Mouse (Mus musculus): ENCODE data around the gene Tshz3. TPM values are rescaled to one million over a fixed set of nuclear protein-coding genes. Genes with fewer than 3 reads are reported as not detected.

Tshz3 gene
- polyA plus RNA-seq, 1 experiment from 2014 or later = 26.2 TPM

GRCm38 (mm10) chr7:36736303-36737050 is 38.6 kb downstream of the Tshz3 start:
- Histone ChIP-seq H3K4me1 (peaks cover 28% of the 10 kb centered on the region), H3K4me2 (replicated peaks) (no peak overlapping the region), H3K9ac (no peak overlapping the region), H3K27ac (no peak overlapping the region), H3K4me3 (no peak overlapping the region), H3K36me3 (no peaks in the 10 kb centered on the region), H3K27me3 (replicated peaks) (no peaks in the 10 kb centered on the region), H3K9me3 (no peaks in the 10 kb centered on the region)
- 75% methylated on average over 14 of the region's 14 CpGs for WGBS
- no peak for ATAC-seq (ENCODE audit: low FRiP score, low read depth)

- H3K9me3 ChIP-seq = no peaks in the 10 kb centered on the region
- no peak overlapping the region for H3K4me2 ChIP-seq (replicated peaks)
- H3K27ac ChIP-seq = no peak overlapping the region
- peaks cover 4% of the 10 kb centered on the region; the same call in 1 of the 2 replicates for H3K4me1 ChIP-seq
- no peak overlapping the region for H3K4me3 ChIP-seq
- no peak overlapping the region for H3K9ac ChIP-seq
- no peaks in the 10 kb centered on the region for H3K27me3 ChIP-seq (replicated peaks)
- WGBS = 89% methylated on average over 2 of the region's 2 CpGs
- no peak for ATAC-seq (ENCODE audit: low FRiP score, low read depth)
- H3K36me3 ChIP-seq = 0 out of 2 replicates have a peak, but pooled peaks cover 6% of the 10 kb centered on the region
Observed at GRCm38 (mm10) chr7:36751480-36751879, 53.6 kb downstream of the Tshz3 start.

- Histone ChIP-seq H3K4me2 (replicated peaks) (no peak overlapping the region), H3K27me3 (replicated peaks) (no peaks in the 10 kb centered on the region), H3K36me3 (peaks cover 35% of the 10 kb centered on the region), H3K9ac (no peak overlapping the region), H3K27ac (no peak overlapping the region), H3K4me1 (no peaks in the 10 kb centered on the region; the same call in 1 of the 2 replicates), H3K4me3 (no peak overlapping the region), H3K9me3 (no peaks in the 10 kb centered on the region)
- WGBS = 86% methylated on average over 8 of the region's 8 CpGs
- no peak for ATAC-seq (ENCODE audit: low FRiP score, low read depth)
Observed at GRCm38 (mm10) chr7:36767501-36768092, 69.7 kb downstream of the Tshz3 start.

GRCm38 (mm10) chr7:36773086-36773485 is 75.2 kb downstream of the Tshz3 start:
- Histone ChIP-seq H3K4me2 (replicated peaks) (no peak overlapping the region), H3K4me1 (peaks cover 12% of the 10 kb centered on the region; the same call in 1 of the 2 replicates), H3K9me3 (no peaks in the 10 kb centered on the region), H3K36me3 (peaks cover 35% of the 10 kb centered on the region), H3K27me3 (replicated peaks) (no peaks in the 10 kb centered on the region), H3K4me3 (no peak overlapping the region), H3K27ac (no peak overlapping the region), H3K9ac (no peak overlapping the region)
- ATAC-seq (ENCODE audit: low FRiP score, low read depth) = no peak
- 78% methylated on average over 7 of the region's 7 CpGs for WGBS

DNA sequence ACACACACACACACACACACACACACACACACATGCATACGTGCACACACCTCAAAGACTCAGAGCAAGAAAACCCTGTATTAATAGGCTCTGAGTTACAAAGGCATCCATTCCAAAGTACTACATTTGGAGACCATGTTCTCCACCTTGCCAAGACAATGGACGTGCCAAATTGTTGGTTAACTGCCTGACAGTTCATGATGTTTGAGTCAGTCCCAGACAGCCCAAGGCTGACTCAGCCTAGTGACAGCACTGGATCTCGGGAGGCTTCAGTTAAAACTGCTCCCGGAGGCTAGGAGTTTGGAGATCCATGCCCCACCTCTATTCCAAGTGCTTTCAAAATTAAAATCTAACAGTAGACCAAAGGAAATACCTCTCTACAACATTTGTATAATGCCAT is 79.0 kb downstream of the Tshz3 start:
- H3K36me3 ChIP-seq = peaks cover under 1% of the 10 kb centered on the region; the same call in 1 of the 2 replicates
- ATAC-seq (ENCODE audit: low FRiP score, low read depth) = no peak
- no peaks in the 10 kb centered on the region for H3K9me3 ChIP-seq
- H3K27me3 ChIP-seq (replicated peaks) = no peaks in the 10 kb centered on the region
- H3K4me3 ChIP-seq = no peak overlapping the region
- no peak overlapping the region for H3K27ac ChIP-seq
- no peak overlapping the region for H3K9ac ChIP-seq
- 81% methylated on average over 4 of the region's 4 CpGs for WGBS
- peaks cover 12% of the 10 kb centered on the region; the same call in 1 of the 2 replicates for H3K4me1 ChIP-seq
- no peak overlapping the region for H3K4me2 ChIP-seq (replicated peaks)

- Histone ChIP-seq H3K36me3 (no peaks in the 10 kb centered on the region), H3K4me1 (peaks cover 8% of the 10 kb centered on the region; the same call in 1 of the 2 replicates), H3K4me2 (replicated peaks) (no peak overlapping the region), H3K9me3 (no peaks in the 10 kb centered on the region), H3K27ac (no peak overlapping the region), H3K9ac (no peak overlapping the region), H3K27me3 (replicated peaks) (no peaks in the 10 kb centered on the region), H3K4me3 (no peak overlapping the region)
- 90% methylated on average over 11 of the region's 11 CpGs for WGBS
- no peak for ATAC-seq (ENCODE audit: low FRiP score, low read depth)
Observed at GRCm38 (mm10) chr7:36778456-36778855, 80.5 kb downstream of the Tshz3 start.

DNA sequence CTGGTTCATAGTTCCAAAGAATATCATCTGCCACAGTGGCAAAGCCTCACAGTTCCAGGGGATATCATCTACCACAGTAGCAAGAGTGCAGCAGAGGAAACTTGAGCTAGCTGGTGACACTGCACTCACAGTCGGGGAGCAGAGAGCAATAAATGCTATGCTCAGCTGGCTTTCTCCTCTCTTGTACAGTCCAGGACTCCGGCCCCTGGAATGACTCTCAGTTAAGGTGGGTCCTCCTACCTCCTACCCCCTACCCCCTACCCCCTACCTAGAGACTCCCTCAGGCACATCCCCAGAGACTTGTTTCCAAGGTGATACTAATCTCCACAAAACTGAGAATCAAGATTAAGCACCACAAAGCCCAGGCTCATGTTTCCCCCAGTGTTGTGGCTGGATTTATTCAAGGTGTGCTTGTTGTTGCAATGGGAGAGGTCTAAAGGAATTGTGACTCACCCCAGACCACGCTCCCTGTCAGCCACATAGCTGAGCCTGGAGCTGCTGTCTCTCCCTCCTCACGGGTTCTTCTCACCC is 86.4 kb downstream of the Tshz3 start:
- Histone ChIP-seq H3K27ac (no peak overlapping the region), H3K9ac (no peak overlapping the region), H3K4me2 (replicated peaks) (no peak overlapping the region), H3K4me3 (no peak overlapping the region), H3K36me3 (no peaks in the 10 kb centered on the region), H3K27me3 (replicated peaks) (no peaks in the 10 kb centered on the region), H3K9me3 (no peaks in the 10 kb centered on the region), H3K4me1 (no peaks in the 10 kb centered on the region)
- no peak for ATAC-seq (ENCODE audit: low FRiP score, low read depth)
- 60% methylated on average over 4 of the region's 4 CpGs for WGBS

DNA sequence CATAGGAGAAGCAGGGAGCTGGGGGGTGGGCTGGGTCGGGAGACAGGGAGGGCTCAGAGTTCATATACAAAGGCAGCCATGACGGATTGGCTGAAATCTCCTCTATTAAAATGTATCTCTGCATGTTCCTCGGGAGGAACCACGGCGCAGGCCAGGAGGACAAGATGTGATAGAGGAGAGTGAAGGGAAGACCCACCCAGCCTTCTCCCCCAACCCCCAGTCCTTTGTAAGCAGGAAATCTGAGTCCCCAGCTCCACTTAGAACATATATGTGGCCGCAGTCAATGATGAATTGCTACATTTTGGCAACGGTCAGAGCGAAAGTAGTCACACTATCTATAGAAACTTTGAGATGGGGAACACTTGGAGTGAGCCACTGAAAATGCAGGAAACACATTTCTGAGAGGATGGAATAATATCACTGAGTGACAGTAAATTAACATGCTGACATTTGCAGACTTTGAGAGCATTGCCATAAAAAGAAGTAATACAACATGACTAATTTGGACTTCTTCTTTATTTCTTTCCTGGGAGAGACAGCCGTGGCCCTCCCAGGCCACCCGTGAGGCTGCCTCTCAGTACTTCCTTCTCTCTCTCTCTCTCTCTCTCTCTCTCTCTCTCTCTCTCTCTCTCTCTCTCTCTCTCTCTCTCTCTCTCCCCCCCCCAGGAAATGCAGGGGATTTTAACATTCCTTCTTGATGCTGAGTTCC is 88.9 kb downstream of the Tshz3 start:
- Histone ChIP-seq H3K4me2 (replicated peaks) (no peak overlapping the region), H3K9ac (no peak overlapping the region), H3K9me3 (no peaks in the 10 kb centered on the region), H3K36me3 (no peaks in the 10 kb centered on the region), H3K27me3 (replicated peaks) (no peaks in the 10 kb centered on the region), H3K4me3 (no peak overlapping the region), H3K4me1 (no peaks in the 10 kb centered on the region), H3K27ac (no peak overlapping the region)
- no peak for ATAC-seq (ENCODE audit: low FRiP score, low read depth)
- WGBS = 72% methylated on average over 10 of the region's 10 CpGs

DNA sequence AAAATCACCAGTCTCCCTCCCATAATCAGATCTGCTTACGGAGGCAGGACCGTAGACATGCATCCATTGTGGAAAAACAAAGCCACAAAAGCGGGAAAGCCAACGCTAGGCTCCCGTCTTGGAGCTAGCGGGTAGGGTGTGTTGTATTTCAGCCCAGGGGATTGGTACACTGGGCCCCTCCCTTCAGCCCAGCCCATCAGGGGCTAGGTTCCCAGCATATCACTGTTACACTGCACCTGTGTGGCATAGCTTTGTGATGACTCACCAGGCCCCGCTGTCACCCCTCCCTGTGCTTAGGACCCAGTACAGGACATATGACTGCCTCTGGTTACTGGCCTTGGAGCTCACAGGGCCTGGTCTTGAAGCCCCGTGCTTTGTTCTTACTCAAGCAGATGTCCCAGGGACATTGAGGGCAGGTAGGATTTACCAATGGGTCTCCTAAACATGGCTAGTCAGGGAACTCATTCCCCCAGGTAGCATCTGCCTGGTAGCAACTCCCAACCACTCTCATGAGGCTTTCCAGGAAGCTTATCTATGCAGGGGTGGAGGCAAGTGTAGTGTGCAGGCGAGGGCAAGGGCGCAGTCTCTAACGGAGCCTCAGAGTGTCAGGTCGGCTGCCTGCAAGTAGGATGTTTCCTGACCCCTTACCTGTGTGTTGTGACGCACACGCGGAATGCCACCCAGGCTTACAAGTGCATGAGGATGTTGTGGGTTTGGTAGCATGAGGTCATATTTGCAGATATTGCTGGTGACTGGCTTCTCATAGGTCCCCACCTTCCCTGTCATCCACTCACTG is 98.7 kb downstream of the Tshz3 start:
- Histone ChIP-seq H3K4me1 (no peaks in the 10 kb centered on the region), H3K27me3 (replicated peaks) (no peaks in the 10 kb centered on the region), H3K9me3 (no peaks in the 10 kb centered on the region), H3K4me2 (replicated peaks) (no peak overlapping the region), H3K27ac (no peak overlapping the region), H3K4me3 (no peak overlapping the region), H3K36me3 (no peaks in the 10 kb centered on the region), H3K9ac (no peak overlapping the region)
- WGBS = 88% methylated on average over 15 of the region's 15 CpGs
- ATAC-seq (ENCODE audit: low FRiP score, low read depth) = no peak

All from neural tube, embryonic 12.5 days (tissue).